Mouse (Mus musculus) heart, embryonic 14.5 days (tissue): ENCODE measurements around the gene Rassf2. TPM values are rescaled to one million over a fixed set of nuclear protein-coding genes. Genes with fewer than 3 reads are reported as not detected.

ENCODE experiments used
- ATAC-seq: fragments of 200-750 bp; cut with Nextera tagmentation; 2 replicates; pipeline ENCODE4 v1.8.0; 2017; ENCODE audit warnings: low read depth, moderate TSS enrichment; ENCODE audit not compliant: insufficient number of reproducible peaks, insufficient read depth, low FRiP score
- H3K27ac ChIP-seq, 2 experiments: fragments of 200-500 bp in 1 of 2; fragments of 300-500 bp in 1 of 2; sonication (generic) in 1 of 2; replicated peaks in 1 of 2; 2 replicates each; pipeline ENCODE4 v1.5.1; 2012 to 2014; ENCODE audit warnings: low read depth in 2 of 2, low read length in 2 of 2, control low read depth in 1 of 2, mild to moderate bottlenecking in 1 of 2, mixed read lengths in 1 of 2; ENCODE audit not compliant: control insufficient read depth in 1 of 2, insufficient read depth in 1 of 2
- H3K27me3 ChIP-seq: fragments of 300-500 bp; sonication (generic); 2 replicates; pipeline ENCODE4 v1.6.1; 2014; ENCODE audit warnings: mild to moderate bottlenecking, low read length, control low read depth; ENCODE audit not compliant: control insufficient read depth, insufficient read depth
- H3K36me3 ChIP-seq: fragments of 300-500 bp; sonication (generic); 2 replicates; pipeline ENCODE4 v1.6.1; 2014; ENCODE audit warnings: mild to moderate bottlenecking, control low read depth, low read length, mixed read lengths; ENCODE audit not compliant: control insufficient read depth, insufficient read depth
- H3K4me1 ChIP-seq, 2 experiments: fragments of 200-500 bp in 1 of 2; fragments of 300-500 bp in 1 of 2; sonication (generic) in 1 of 2; 2 replicates each; pipeline ENCODE4 v1.6.1; 2012 to 2014; ENCODE audit warnings: low read length in 2 of 2, control low read depth in 1 of 2, mixed read lengths in 1 of 2; ENCODE audit not compliant: control insufficient read depth in 2 of 2, insufficient read depth in 2 of 2
- H3K4me2 ChIP-seq: fragments of 300-500 bp; sonication (generic); 2 replicates; pipeline ENCODE4 v1.6.1; 2014; ENCODE audit warnings: mild to moderate bottlenecking, low read length
- H3K4me3 ChIP-seq, 2 experiments: fragments of 200-500 bp in 1 of 2; fragments of 300-500 bp in 1 of 2; sonication (generic) in 1 of 2; 2 replicates each; pipeline ENCODE4 v1.5.1; 2012 to 2014; ENCODE audit warnings: low read length in 2 of 2, mild to moderate bottlenecking in 2 of 2, control low read depth in 1 of 2, low read depth in 1 of 2, moderate library complexity in 1 of 2; ENCODE audit not compliant: control insufficient read depth in 1 of 2, insufficient read depth in 1 of 2
- H3K9ac ChIP-seq: fragments of 300-500 bp; sonication (generic); 2 replicates; pipeline ENCODE4 v1.6.1; 2014; ENCODE audit warnings: mild to moderate bottlenecking, low read length
- H3K9me3 ChIP-seq: fragments of 300-500 bp; sonication (generic); 2 replicates; pipeline ENCODE4 v1.6.1; 2016; ENCODE audit warnings: low read length, control low read depth; ENCODE audit not compliant: control insufficient read depth
- WGBS: fragments of 180-500 bp; shearing (Covaris S2); extraction: QIAGEN DNeasy Blood & Tissue Kit; methylation state at CpG from one replicate; pipeline ENCODE4 v1.1.7; 2014; 5-methylcytosine and 5-hydroxymethylcytosine counted together
- polyA plus RNA-seq: library from polyadenylated mRNA; unstranded; fragments of >200 nt; fragmentation: Nextera tagmentation; extraction: Ambion mirVana; gene quantifications from 2 replicates; pipeline ENCODE4 v1.2.1, GENCODE M21; 2014

Rassf2 gene
- polyA plus RNA-seq, 1 experiment from 2014 or later, result 10.9 TPM

GRCm38 (mm10) chr2:132034590-132035469 lies 4.8 kb upstream of the Rassf2 start:
- 67% methylated on average over 4 of the region's 4 CpGs for WGBS
- Histone ChIP-seq H3K27me3 (no peaks in the 10 kb centered on the region; the same call in 1 of the 2 replicates), H3K9ac (no peak overlapping the region), H3K4me2 (no peak overlapping the region), H3K9me3 (no peaks in the 10 kb centered on the region), H3K4me3 (no peak overlapping the region), H3K4me1 (peaks cover 4 to 6% of the 10 kb centered on the region in 2 experiments; a peak in 2 of 4 replicates), H3K36me3 (no peaks in the 10 kb centered on the region), H3K27ac (no peak overlapping the region; a peak in 1 of 4 replicates)
- ATAC-seq, result no peak

GRCm38 (mm10) chr2:132031364-132032095 lies 1.5 kb upstream of the Rassf2 start:
- H3K27ac ChIP-seq, result no peak overlapping the region
- 78% methylated on average over 11 of the region's 11 CpGs for WGBS
- peaks cover 6 to 13% of the 10 kb centered on the region in 2 experiments; a peak in 2 of 4 replicates for H3K4me1 ChIP-seq
- H3K27me3 ChIP-seq, result peaks cover 7% of the 10 kb centered on the region; the same call in 1 of the 2 replicates
- no peak overlapping the region for H3K9ac ChIP-seq
- H3K9me3 ChIP-seq, result no peaks in the 10 kb centered on the region
- no peak overlapping the region for H3K4me3 ChIP-seq
- H3K36me3 ChIP-seq, result no peaks in the 10 kb centered on the region
- no peak overlapping the region for H3K4me2 ChIP-seq
- no peak for ATAC-seq

- H3K27me3 ChIP-seq, result peaks cover 7% of the 10 kb centered on the region; the same call in 1 of the 2 replicates
- peak overlapping the region; percentile 98 for H3K4me2 ChIP-seq
- peak overlapping the region; percentile 75 for H3K9ac ChIP-seq
- WGBS, result 22% methylated on average over 23 of the region's 23 CpGs
- no peaks in the 10 kb centered on the region for H3K9me3 ChIP-seq
- peaks cover 6 to 13% of the 10 kb centered on the region in 2 experiments; a peak in 1 of 4 replicates for H3K4me1 ChIP-seq
- no peak for ATAC-seq
- peak overlapping the region in 1 of 2 experiments; percentile 7; a peak in 1 of 4 replicates for H3K27ac ChIP-seq
- peak overlapping the region; percentile 57 to 65 for H3K4me3 ChIP-seq
- no peaks in the 10 kb centered on the region for H3K36me3 ChIP-seq
Observed at GRCm38 (mm10) chr2:132030418-132031363, 633 bp upstream of the Rassf2 start.

GRCm38 (mm10) chr2:132028894-132029605 lies 1.0 kb downstream of the Rassf2 start:
- Histone ChIP-seq H3K9ac (peak overlapping the region; percentile 75), H3K27me3 (peaks cover 7% of the 10 kb centered on the region; the same call in 1 of the 2 replicates), H3K4me2 (peak overlapping the region; percentile 98), H3K4me3 (peak overlapping the region; percentile 57 to 65), H3K36me3 (no peaks in the 10 kb centered on the region), H3K27ac (peak overlapping the region in 1 of 2 experiments; percentile 56; a peak in 1 of 4 replicates), H3K4me1 (peaks cover 6 to 13% of the 10 kb centered on the region in 2 experiments; a peak in 1 of 4 replicates), H3K9me3 (no peaks in the 10 kb centered on the region)
- under 1% methylated on average over 36 of the region's 36 CpGs for WGBS
- ATAC-seq, result no peak; the same call in 1 of the 2 replicates

DNA sequence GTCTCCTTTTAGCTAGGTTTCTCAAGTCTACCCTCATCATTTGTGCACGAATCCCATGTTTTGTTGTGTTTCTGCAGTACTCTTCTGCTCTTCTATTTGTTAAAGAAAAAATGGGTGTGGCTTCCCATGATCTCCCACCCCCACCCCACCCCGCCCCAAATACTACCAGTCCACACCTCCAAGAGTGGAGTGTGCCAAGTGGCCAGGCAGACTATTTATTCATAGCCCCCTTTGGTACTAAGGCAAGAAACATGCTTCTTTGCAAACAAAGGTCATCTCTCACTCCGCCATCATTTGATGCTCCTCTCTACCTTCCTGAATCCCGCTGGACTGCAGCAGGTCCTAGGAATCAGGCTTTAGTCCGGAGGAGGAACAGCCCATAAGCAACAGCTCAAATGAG lies 2.0 kb downstream of the Rassf2 start:
- H3K36me3 ChIP-seq, result no peaks in the 10 kb centered on the region
- H3K27me3 ChIP-seq, result peaks cover 7% of the 10 kb centered on the region; the same call in 1 of the 2 replicates
- H3K9me3 ChIP-seq, result no peaks in the 10 kb centered on the region
- ATAC-seq, result no peak
- no peak overlapping the region for H3K27ac ChIP-seq
- H3K4me3 ChIP-seq, result peak overlapping the region in 1 of 2 experiments; percentile 65; a peak in 2 of 4 replicates
- peaks cover 6 to 13% of the 10 kb centered on the region in 2 experiments; a peak in 1 of 4 replicates for H3K4me1 ChIP-seq
- no peak overlapping the region for H3K9ac ChIP-seq
- WGBS, result 53% methylated on average over 5 of the region's 5 CpGs
- peak overlapping the region; percentile 98 for H3K4me2 ChIP-seq

GRCm38 (mm10) chr2:132027366-132027765 lies 2.7 kb downstream of the Rassf2 start:
- H3K4me3 ChIP-seq, result no peak overlapping the region

More at GRCm38 (mm10) chr2:132027366-132027765, 2.7 kb downstream of the Rassf2 start:
- H3K9ac ChIP-seq, result no peak overlapping the region
- H3K27me3 ChIP-seq, result peaks cover 7% of the 10 kb centered on the region; the same call in 1 of the 2 replicates
- peaks cover 6 to 13% of the 10 kb centered on the region in 2 experiments; a peak in 1 of 4 replicates for H3K4me1 ChIP-seq
- ATAC-seq, result no peak
- H3K9me3 ChIP-seq, result no peaks in the 10 kb centered on the region
- no peak overlapping the region for H3K27ac ChIP-seq
- H3K4me2 ChIP-seq, result 0 out of 2 replicates have a peak overlapping the region, but pooled peaks have one; percentile 98
- no peaks in the 10 kb centered on the region for H3K36me3 ChIP-seq
- 52% methylated on average over 5 of the region's 5 CpGs for WGBS
